Mouse (Mus musculus) spleen, postnatal 10 days (tissue): ENCODE results near the gene Tmem266.

ENCODE experiments used
- DNase-seq, 2 experiments: peaks; one replicate each; pipeline ENCODE4 v3.0.0; 2021 to 2022; ENCODE audit warnings: low spot score in 2 of 2

Tmem266 gene

DNA sequence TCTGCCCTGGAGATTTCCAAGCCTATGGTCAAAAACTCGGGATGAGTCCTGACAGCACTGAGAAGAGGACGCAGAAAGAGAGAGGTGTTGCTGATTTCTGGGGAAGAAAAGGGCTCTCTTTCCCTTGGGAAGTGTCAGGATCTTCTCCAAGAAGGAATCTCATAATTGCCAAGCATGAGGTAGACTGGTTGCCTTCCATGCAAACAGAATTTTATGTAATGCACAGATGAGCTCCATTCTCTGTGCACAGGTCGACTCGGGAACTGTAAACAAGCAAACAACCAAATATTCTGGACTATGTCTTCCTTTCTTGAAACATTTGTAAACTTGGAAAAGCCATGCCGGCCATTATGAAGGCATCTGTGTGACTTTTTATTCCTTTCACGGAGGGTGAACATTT lies 2.7 kb downstream of the Tmem266 start:
- DNase-seq = no peak

DNA sequence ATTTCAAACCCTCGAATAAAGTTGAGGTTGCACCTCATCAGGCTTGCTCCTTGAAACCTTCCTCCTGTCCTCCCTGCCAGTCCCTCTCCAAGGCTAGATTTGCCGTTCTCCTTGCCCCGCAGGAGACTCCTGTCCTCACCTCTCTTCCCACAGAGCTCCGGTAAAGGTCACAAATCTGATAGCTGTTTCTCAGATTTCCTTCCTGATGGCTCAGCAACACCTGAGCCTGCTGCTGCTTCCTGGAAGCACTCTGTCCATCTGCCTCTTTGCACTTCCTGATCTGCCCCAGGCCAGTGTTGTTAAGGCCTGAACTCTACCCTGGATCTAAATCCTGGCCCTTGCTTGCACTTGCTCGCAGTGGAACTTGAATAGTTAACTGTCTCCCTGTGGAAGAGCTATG lies 5.8 kb downstream of the Tmem266 start:
- no peak for DNase-seq

DNA sequence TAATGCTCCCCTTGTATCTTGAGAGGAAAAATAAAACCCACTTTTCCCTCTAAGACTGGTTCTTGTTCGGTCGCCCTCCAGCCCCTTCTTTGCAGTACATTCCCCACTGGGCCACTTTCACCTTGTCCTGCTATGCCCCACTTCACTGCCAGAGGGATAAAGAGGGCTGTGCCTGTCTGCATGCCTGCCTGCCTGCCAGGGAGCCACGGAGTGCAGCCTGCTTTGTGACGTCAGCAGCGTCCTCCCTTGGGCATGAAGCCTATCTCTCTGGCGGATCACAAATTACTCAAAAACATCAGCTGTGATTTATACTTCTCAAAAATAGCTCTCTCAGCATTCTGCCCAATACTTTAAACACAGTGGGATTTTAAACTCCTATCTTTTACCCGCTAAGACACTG lies 6.2 kb downstream of the Tmem266 start:
- no peak for DNase-seq

GRCm38 (mm10) chr9:55344165-55344564 lies 17.5 kb downstream of the Tmem266 start:
- DNase-seq = no peak

GRCm38 (mm10) chr9:55345332-55345731 lies 18.6 kb downstream of the Tmem266 start:
- DNase-seq = no peak

GRCm38 (mm10) chr9:55348664-55349063 lies 22.0 kb downstream of the Tmem266 start:
- DNase-seq = no peak

GRCm38 (mm10) chr9:55354686-55355085 lies 28.0 kb downstream of the Tmem266 start:
- DNase-seq = no peak

DNA sequence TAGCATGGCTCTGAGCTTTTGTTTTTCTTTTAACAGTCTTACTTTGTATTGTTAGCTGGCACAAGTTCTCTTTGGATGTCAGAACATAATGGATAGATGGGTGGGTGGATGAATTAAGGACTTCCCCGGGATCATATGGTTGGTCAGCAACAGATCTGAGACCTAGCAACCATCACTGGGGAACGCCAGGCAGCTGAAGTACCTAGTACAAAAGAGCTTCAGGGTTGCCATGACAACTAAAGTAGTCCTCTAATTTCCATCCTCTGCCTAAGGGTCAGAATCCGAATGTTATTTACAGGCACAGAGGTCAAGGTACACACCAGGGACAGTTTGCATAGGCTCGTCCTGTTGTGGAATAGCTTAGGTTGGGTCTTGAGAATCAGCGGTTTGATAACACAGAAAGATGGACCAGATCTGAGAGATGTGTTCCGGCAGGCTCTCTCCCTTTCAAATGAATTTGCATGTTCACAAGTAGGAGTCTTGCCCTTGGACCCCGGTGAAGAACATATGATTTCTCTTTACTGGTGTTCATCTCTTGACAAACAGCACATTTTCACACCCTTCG lies 28.6 kb downstream of the Tmem266 start:
- DNase-seq = no peak

- no peak for DNase-seq
These were observed 30.5 kb downstream of the Tmem266 start for GRCm38 (mm10) chr9:55357164-55357563.

DNA sequence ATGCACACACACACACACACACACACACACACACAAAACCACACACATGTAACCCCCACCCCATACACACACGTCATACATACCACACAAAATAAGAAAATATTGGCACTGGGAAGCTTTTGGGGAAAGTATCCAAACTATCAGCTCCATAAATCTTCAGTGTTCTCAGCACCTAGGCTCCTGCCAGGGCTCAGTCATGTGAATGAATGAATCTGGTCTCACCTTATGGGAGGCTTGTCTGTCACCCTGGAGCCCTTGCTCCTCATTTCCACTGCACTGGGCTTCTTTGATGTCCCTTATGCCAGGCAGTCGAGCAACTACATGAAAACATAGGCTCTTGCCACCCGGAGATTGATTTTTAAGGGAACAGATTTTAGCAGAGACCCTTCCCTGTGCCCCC lies 33.7 kb downstream of the Tmem266 start:
- no peak for DNase-seq

DNA sequence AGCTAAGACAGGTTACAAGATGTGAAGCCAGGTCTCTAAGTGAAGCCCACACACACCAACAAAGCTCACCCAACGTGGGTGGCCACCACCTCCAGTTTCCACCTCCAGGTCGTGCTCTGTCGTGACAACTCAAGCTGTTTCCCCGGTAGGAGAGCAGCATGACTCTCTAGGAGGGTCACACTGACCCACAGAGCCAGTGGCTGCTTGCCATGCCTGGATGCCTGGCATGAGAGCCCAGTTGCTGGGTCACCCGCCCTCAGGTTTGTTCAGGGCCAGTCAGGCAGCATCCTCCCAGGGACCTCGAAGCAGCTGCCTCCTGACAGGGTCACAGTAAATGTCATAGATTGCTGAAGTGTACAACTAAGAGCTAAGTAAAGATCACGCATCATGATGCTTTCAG lies 34.1 kb downstream of the Tmem266 start:
- DNase-seq = no peak

GRCm38 (mm10) chr9:55361969-55362368 lies 35.3 kb downstream of the Tmem266 start:
- no peak for DNase-seq

DNA sequence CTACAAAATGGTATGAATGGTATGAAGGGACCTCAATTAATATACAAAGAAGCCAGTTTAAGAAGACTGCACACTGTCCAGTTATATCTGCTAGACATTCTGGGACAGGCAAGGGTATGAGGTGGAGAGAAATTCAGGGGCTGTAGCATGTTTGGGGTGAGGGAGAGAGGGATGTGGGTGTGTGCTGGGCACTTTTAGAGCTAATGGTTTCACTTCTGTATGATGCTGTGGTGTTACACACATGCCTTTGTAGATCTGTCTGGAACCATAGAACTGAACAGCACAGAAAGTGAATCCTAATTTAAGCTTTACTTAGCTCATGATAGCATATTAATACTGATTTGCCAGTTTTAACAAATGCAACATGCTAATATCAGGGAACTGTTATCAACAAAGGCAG lies 37.0 kb downstream of the Tmem266 start:
- no peak for DNase-seq

DNA sequence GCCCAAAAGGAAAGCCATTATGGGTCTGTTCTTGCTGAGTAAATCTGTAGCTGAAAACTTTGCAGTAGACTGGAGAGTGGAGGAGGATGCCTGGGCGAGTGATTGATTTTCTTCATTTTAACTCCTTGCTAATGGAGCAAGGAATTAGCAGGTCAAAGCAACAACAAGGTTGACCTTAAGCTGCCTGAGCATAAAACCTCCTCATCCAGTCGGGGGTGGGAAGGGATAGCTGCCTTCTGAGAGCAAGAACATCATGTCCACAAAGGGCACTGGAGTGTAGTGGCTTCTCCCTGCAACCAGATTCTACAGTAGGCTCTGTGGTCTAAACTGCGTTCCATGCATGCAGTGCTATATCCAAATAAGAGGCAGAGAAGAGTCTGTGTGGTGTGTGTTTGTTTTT lies 41.3 kb downstream of the Tmem266 start:
- DNase-seq = no peak

GRCm38 (mm10) chr9:55371908-55372307 lies 45.2 kb downstream of the Tmem266 start:
- no peak for DNase-seq

- no peak for DNase-seq
These were observed 51.0 kb downstream of the Tmem266 start for GRCm38 (mm10) chr9:55377603-55378250.

DNA sequence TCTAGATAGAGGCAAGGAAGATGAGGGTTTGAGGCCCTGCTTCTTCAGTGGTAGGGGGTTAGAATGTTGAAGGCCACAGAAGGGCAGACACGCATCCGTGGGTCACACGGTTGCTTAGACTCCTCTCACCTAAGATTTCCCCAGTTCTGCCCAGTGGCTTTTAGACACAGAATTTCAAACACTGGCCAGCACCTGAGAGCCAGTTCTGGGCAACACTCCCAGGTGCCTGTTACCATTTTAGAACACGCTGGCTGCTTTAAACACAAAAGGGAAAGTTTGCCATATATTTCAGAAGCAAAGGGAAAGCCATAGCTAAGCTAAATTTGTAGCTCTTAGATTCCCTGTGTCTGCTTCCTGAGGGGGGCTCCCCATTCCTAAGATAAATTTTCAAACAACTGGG lies 54.7 kb downstream of the Tmem266 start:
- no peak for DNase-seq

GRCm38 (mm10) chr9:55382441-55382840 lies 55.7 kb downstream of the Tmem266 start:
- DNase-seq = peak; percentile 31 to 74

DNA sequence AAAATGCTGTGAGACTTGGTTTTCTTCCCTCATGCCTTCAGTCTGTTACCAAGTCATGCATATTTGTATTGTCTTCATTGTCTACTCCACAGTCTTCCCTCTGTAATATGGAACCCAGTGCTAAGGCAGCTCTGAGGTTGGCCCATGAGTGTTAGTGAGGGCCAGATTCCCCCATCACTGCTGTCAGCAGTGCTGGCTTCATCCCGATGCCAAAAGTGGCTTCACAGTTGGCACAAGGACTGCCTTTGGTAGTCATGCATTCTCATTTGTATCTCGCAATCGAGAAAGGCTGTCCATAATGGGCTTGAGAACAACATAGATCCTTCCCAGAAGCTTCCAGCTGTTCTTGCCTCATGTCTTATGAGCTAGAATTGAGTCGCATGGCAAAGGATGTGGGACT lies 59.4 kb downstream of the Tmem266 start:
- DNase-seq = no peak

DNA sequence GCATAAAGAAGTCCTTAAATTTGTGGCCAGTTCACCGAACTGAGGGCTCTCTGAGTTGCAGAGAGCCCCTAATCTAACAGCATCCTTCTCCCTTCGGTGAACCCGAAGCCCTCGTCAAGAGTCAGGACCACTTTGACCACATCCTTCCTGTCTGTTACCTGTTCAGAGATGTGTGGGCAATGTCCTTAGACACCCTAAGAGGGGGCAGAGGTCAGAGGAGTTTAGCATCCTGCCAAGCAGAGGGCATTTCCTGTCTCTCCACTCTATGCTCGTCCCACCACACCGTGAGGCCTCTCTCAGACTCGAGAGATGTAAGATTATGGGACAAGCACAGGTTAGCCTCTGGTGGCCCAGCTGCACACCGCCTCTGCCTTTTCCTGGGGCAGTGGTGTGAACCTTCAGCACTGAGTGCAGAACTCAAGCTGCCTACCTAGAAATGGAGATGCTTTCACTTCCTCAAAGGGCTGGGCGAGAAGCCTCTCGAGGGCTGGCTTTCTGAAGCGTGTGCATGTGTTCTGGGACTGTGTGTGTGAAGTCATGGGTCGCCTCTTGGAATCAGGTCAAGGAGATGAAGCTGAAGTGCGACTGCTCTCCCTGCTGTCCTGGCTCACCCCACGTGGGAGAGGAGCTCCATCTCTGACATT lies 61.3 kb downstream of the Tmem266 start:
- DNase-seq = peak; percentile 18 to 52

GRCm38 (mm10) chr9:55391909-55392658 lies 65.4 kb downstream of the Tmem266 start:
- DNase-seq = peak; percentile 62 to 80

- peak in 1 of 2 experiments; percentile 36 for DNase-seq
These were observed 68.9 kb downstream of the Tmem266 start for GRCm38 (mm10) chr9:55395650-55396049.
